Mouse (Mus musculus): ENCODE results near the gene Sv2b. TPM values are rescaled to one million over a fixed set of nuclear protein-coding genes. Genes with fewer than 3 reads are reported as not detected.

Sv2b gene
- polyA plus RNA-seq, 1 experiment, result 0.29 TPM

DNA sequence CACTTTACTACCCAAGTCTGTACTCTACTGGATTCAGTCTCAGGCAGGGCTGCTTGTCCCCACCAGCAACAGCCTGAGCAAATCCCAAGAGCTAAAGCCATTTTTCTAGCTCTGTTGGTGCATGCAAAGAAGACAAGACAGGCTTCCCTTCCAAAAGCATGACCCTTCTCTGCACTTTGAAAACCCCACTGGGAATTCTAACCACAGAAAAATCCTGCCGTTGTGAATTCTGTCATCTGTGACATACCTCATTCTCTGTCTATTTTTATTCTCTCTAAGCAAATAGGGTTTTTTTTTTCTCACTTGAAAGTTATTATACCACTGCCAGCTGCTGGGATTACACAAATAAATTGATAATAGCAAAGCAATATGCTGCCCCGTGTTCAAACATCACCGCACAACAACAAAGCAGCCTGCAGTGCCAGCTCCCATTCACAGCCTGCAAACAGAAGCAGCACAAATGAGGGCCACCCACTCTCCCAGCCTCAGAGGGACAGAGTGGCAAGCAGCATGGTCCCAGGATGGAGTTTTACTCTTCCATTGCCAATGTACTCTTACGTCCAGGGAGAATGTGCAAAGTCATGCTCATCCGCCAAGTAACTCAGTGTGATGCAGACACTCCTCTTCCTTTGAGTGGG, 13.7 kb downstream of the Sv2b start:
- H3K27me3 ChIP-seq (ENCODE audit: control insufficient read depth, insufficient read depth, insufficient read length), result no peaks in the 10 kb centered on the region
- H3K4me3 ChIP-seq, result no peak overlapping the region
- H3ac ChIP-seq (ENCODE audit: control insufficient read depth, insufficient read length), result no peak overlapping the region
- no peak overlapping the region for H3K4me2 ChIP-seq (ENCODE audit: low read depth)
- TF ChIP-seq TCF3 (IDR thresholded peaks at IDR 0.05; ENCODE audit: insufficient read length, low read depth) (no peak), SRF (IDR thresholded peaks at IDR 0.05; ENCODE audit: control insufficient read depth, insufficient read length, low read depth) (no peak), USF1 (IDR thresholded peaks at IDR 0.05; ENCODE audit: low read depth) (no peak), TCF12 (IDR thresholded peaks at IDR 0.05; ENCODE audit: insufficient read depth, poor library complexity, severe bottlenecking) (no peak)
- H3K36me3 ChIP-seq (ENCODE audit: control insufficient read depth, insufficient read depth), result no peaks in the 10 kb centered on the region
- H3K79me2 ChIP-seq (ENCODE audit: control insufficient read depth, insufficient read depth), result no peaks in the 10 kb centered on the region

DNA sequence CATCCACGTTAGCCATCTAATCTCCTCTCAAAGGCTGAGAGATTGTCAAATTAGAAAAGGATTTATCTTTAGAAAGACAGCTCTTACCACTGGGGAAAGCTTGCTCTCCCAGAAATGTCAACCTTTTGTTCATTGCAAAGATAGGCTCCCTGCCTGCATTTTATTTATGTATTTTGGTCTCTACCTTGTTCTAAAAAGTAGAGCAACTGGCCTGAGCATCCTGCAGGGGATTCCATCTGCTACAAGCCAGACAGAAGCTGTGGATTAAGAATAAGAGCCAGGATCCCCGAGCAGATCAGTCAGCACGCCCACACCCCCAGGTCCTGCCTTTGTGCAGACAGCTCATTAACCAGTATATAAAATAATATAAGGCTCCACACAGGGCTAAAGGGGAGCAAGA, 16.8 kb downstream of the Sv2b start:
- Histone ChIP-seq H3ac (ENCODE audit: control insufficient read depth, insufficient read length) (no peak overlapping the region), H3K4me2 (ENCODE audit: low read depth) (no peak overlapping the region), H3K27me3 (ENCODE audit: control insufficient read depth, insufficient read depth, insufficient read length) (no peaks in the 10 kb centered on the region), H3K4me3 (no peak overlapping the region), H3K79me2 (ENCODE audit: control insufficient read depth, insufficient read depth) (no peaks in the 10 kb centered on the region), H3K36me3 (ENCODE audit: control insufficient read depth, insufficient read depth) (no peaks in the 10 kb centered on the region)
- TF ChIP-seq POLR2AphosphoS2 (IDR thresholded peaks at IDR 0.05; ENCODE audit: insufficient read length, low read depth) (no peak), E2F4 (IDR thresholded peaks at IDR 0.05; ENCODE audit: insufficient read depth) (no peak), TCF12 (IDR thresholded peaks at IDR 0.05; ENCODE audit: insufficient read depth, poor library complexity, severe bottlenecking) (no peak), POLR2A (IDR thresholded peaks at IDR 0.05; ENCODE audit: insufficient read length, low read depth) (no peak), SRF (IDR thresholded peaks at IDR 0.05; ENCODE audit: control insufficient read depth, insufficient read length, low read depth) (no peak), MYOD1 (IDR thresholded peaks at IDR 0.05; ENCODE audit: control insufficient read depth in 1 of 3, insufficient read length in 2 of 3, low read depth in 2 of 3) (no peak), REST (IDR thresholded peaks at IDR 0.05; ENCODE audit: insufficient read depth, insufficient read length) (no peak), MYOG (IDR thresholded peaks at IDR 0.05; ENCODE audit: control insufficient read depth in 1 of 3, insufficient read depth in 1 of 3, insufficient read length in 2 of 3, low read depth in 2 of 3) (no peak), CEBPB (IDR thresholded peaks at IDR 0.05; ENCODE audit: insufficient read depth, poor library complexity, severe bottlenecking) (no peak), TCF3 (IDR thresholded peaks at IDR 0.05; ENCODE audit: insufficient read length, low read depth) (no peak), MAX (IDR thresholded peaks at IDR 0.05; ENCODE audit: low read depth) (no peak), USF1 (IDR thresholded peaks at IDR 0.05; ENCODE audit: low read depth) (no peak)

DNA sequence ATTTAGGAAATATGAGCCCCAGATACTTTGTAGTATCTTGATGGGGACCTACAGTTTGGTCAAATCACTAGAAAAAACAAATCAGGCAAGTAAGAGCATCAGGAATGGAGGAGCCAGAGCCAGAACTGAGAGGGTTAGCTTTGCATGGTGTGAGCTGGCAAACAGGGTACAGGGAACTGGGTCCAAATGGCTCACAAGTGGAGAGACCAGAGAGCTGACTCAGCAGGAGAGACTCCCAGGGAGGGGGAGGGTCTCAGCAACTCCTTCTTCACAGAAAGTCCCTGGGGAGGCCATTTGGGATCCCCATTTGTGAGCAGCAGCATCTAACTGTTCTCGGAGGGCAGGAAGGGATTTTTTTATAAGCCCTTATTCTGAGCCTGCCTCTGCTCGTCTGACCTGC, 18.5 kb downstream of the Sv2b start:
- Histone ChIP-seq H3K79me2 (ENCODE audit: control insufficient read depth, insufficient read depth) (no peaks in the 10 kb centered on the region), H3ac (ENCODE audit: control insufficient read depth, insufficient read length) (no peak overlapping the region), H3K27me3 (ENCODE audit: control insufficient read depth, insufficient read depth, insufficient read length) (no peaks in the 10 kb centered on the region), H3K4me2 (ENCODE audit: low read depth) (no peak overlapping the region), H3K4me3 (no peak overlapping the region), H3K36me3 (ENCODE audit: control insufficient read depth, insufficient read depth) (no peaks in the 10 kb centered on the region)
- TF ChIP-seq USF1 (IDR thresholded peaks at IDR 0.05; ENCODE audit: low read depth) (no peak), MAX (IDR thresholded peaks at IDR 0.05; ENCODE audit: low read depth) (no peak), TCF3 (IDR thresholded peaks at IDR 0.05; ENCODE audit: insufficient read length, low read depth) (no peak), POLR2AphosphoS2 (IDR thresholded peaks at IDR 0.05; ENCODE audit: insufficient read length, low read depth) (no peak), CEBPB (IDR thresholded peaks at IDR 0.05; ENCODE audit: insufficient read depth, poor library complexity, severe bottlenecking) (no peak), SRF (IDR thresholded peaks at IDR 0.05; ENCODE audit: control insufficient read depth, insufficient read length, low read depth) (no peak), POLR2A (IDR thresholded peaks at IDR 0.05; ENCODE audit: insufficient read length, low read depth) (no peak), MYOG (IDR thresholded peaks at IDR 0.05; ENCODE audit: control insufficient read depth in 1 of 3, insufficient read depth in 1 of 3, insufficient read length in 2 of 3, low read depth in 2 of 3) (no peak), MYOD1 (IDR thresholded peaks at IDR 0.05; ENCODE audit: control insufficient read depth in 1 of 3, insufficient read length in 2 of 3, low read depth in 2 of 3) (no peak)

DNA sequence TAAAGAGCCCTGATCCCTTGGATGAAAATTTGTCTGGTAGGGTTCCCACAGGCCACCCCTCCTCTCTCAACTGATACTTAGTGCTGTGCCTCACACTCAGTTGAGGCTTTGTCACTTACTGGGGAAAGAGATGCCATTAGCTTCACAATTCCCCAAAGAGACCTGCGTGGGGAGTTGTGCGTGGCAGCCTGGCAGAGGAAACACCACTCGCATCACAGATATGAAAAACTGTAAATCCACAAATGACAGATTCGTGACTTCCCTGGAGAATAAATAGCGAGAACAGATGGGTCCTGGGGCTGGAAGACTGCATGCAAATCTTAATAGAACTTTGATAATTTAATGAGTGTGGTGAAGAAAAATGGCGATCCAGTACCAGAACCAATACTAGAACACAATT, 21.8 kb downstream of the Sv2b start:
- H3K27me3 ChIP-seq (ENCODE audit: control insufficient read depth, insufficient read depth, insufficient read length), result no peaks in the 10 kb centered on the region
- H3K79me2 ChIP-seq (ENCODE audit: control insufficient read depth, insufficient read depth), result no peaks in the 10 kb centered on the region
- no peaks in the 10 kb centered on the region for H3K36me3 ChIP-seq (ENCODE audit: control insufficient read depth, insufficient read depth)
- no peak overlapping the region for H3K4me3 ChIP-seq
- H3K4me2 ChIP-seq (ENCODE audit: low read depth), result no peak overlapping the region
- TF ChIP-seq E2F4 (IDR thresholded peaks at IDR 0.05; ENCODE audit: insufficient read depth) (no peak), REST (IDR thresholded peaks at IDR 0.05; ENCODE audit: insufficient read depth, insufficient read length) (no peak)
- H3ac ChIP-seq (ENCODE audit: control insufficient read depth, insufficient read length), result no peak overlapping the region

DNA sequence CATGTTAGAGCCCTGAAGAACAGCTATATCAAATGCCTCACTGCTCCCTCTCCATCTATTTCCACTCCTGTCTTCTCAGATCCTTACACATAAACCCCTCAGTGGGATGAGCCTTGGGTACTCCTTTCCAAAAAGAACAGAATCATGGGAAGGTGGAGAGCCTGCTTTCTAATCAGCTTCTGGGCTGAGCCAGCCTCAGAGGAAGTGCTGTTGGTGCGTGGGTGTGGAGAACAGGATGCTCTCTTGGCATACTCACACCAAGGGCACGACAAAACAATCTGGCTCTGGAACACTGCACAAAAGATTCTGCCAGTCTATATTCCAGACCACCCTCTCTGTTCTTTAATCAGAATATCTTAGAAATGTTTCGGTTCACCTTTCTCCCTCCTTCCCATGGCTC, 26.1 kb downstream of the Sv2b start:
- H3K36me3 ChIP-seq (ENCODE audit: control insufficient read depth, insufficient read depth), result no peaks in the 10 kb centered on the region
- H3K4me3 ChIP-seq, result no peak overlapping the region
- H3K4me2 ChIP-seq (ENCODE audit: low read depth), result no peak overlapping the region
- no peaks in the 10 kb centered on the region for H3K79me2 ChIP-seq (ENCODE audit: control insufficient read depth, insufficient read depth)
- TF ChIP-seq E2F4 (IDR thresholded peaks at IDR 0.05; ENCODE audit: insufficient read depth), result no peak
- no peak overlapping the region for H3ac ChIP-seq (ENCODE audit: control insufficient read depth, insufficient read length)
- no peaks in the 10 kb centered on the region for H3K27me3 ChIP-seq (ENCODE audit: control insufficient read depth, insufficient read depth, insufficient read length)
